Mouse (Mus musculus) liver, embryonic 14.5 days (tissue): Measurements from ENCODE around the gene Aspdh. TPM values are rescaled to one million over a fixed set of nuclear protein-coding genes. Genes with fewer than 3 reads are reported as not detected.

Source experiments
- ATAC-seq: fragments of 200-750 bp; cut with Nextera tagmentation; 2 replicates; pipeline ENCODE4 v1.8.0; 2017; ENCODE audit warnings: moderate number of reproducible peaks, mild to moderate bottlenecking, moderate library complexity; ENCODE audit not compliant: insufficient read depth
- DNase-seq, 3 experiments: peaks; one replicate each; pipeline ENCODE4 v3.0.0-alpha.2; 2012 to 2013; ENCODE audit warnings: low read depth in 3 of 3, low spot score in 3 of 3
- H3K27ac ChIP-seq: fragments of 300-500 bp; sonication (generic); 2 replicates; pipeline ENCODE4 v1.5.1; 2014; ENCODE audit warnings: moderate library complexity, mild to moderate bottlenecking, control low read depth, inconsistent platforms
- H3K27me3 ChIP-seq: fragments of 300-500 bp; sonication (generic); 2 replicates; pipeline ENCODE4 v1.6.1; 2014; ENCODE audit warnings: mild to moderate bottlenecking, low read length, moderate library complexity; ENCODE audit not compliant: control insufficient read depth, insufficient read depth
- H3K36me3 ChIP-seq: fragments of 300-500 bp; sonication (generic); replicated peaks from 2 replicates; pipeline ENCODE4 v1.6.1; 2014; ENCODE audit warnings: low read depth; ENCODE audit not compliant: control insufficient read depth, insufficient read depth
- H3K4me1 ChIP-seq, 2 experiments: fragments of 200-500 bp in 1 of 2; fragments of 300-500 bp in 1 of 2; sonication (generic) in 1 of 2; replicated peaks; 2 replicates each; pipeline ENCODE4 v1.6.1; 2012 to 2014; ENCODE audit warnings: antibody characterized with exemption in 1 of 2, inconsistent platforms in 1 of 2, low read length in 1 of 2; ENCODE audit not compliant: control insufficient read depth in 2 of 2, insufficient read depth in 2 of 2
- H3K4me2 ChIP-seq: fragments of 300-500 bp; sonication (generic); 2 replicates; pipeline ENCODE4 v1.6.1; 2014; ENCODE audit warnings: low read depth, mild to moderate bottlenecking, control low read depth, moderate library complexity
- H3K4me3 ChIP-seq, 2 experiments: fragments of 200-500 bp in 1 of 2; fragments of 300-500 bp in 1 of 2; sonication (generic) in 1 of 2; 2 replicates each; pipeline ENCODE4 v1.5.1; 2012 to 2014; ENCODE audit warnings: low read depth in 2 of 2, low read length in 2 of 2, mild to moderate bottlenecking in 2 of 2, control low read depth in 1 of 2, inconsistent platforms in 1 of 2, moderate library complexity in 1 of 2; ENCODE audit not compliant: insufficient read depth in 1 of 2
- H3K9ac ChIP-seq: fragments of 300-500 bp; sonication (generic); replicated peaks from 2 replicates; pipeline ENCODE4 v1.6.1; 2014; ENCODE audit warnings: mild to moderate bottlenecking, control low read depth, moderate library complexity
- H3K9me3 ChIP-seq: fragments of 300-500 bp; sonication (generic); 2 replicates; pipeline ENCODE4 v1.6.1; 2016; ENCODE audit warnings: low read length, mixed read lengths; ENCODE audit not compliant: control insufficient read depth
- CTCF ChIP-seq: IDR thresholded peaks from 2 replicates; pipeline ENCODE4 v1.5.1; 2016; ENCODE audit warnings: antibody characterized with exemption, low read depth, control low read depth
- EP300 ChIP-seq: IDR thresholded peaks from 2 replicates; pipeline ENCODE4 v1.6.1; 2016; ENCODE audit warnings: antibody characterized with exemption, low read depth
- WGBS: fragments of 180-500 bp; shearing (Covaris S2); extraction: QIAGEN DNeasy Blood & Tissue Kit; methylation state at CpG from one replicate; pipeline ENCODE4 v1.1.7; 2014; ENCODE audit not compliant: insufficient replicate concordance; 5-methylcytosine and 5-hydroxymethylcytosine counted together
- polyA plus RNA-seq, 2 experiments: library from polyadenylated mRNA; depleted of rRNA in 1 of 2; stranded (reverse) in 1 of 2; unstranded in 1 of 2; fragments of >200 nt; fragmentation: Nextera tagmentation in 1 of 2; extraction: Ambion mirVana in 1 of 2; gene quantifications; 2 replicates each; pipeline versions ENCODE4 v1.2.1 to v1.2.3; 2012 to 2014

Aspdh gene
- polyA plus RNA-seq, 2 experiments = 10.2 to 10.9 TPM

GRCm38 (mm10) chr7:44445528-44445923 lies 19.7 kb upstream of the Aspdh start:
- 2% methylated on average over 7 of the region's 7 CpGs for WGBS
- H3K9ac ChIP-seq = no peak overlapping the region
- H3K27me3 ChIP-seq = peaks cover 61% of the 10 kb centered on the region
- DNase-seq (no peak), ATAC-seq (no peak)
- no peaks in the 10 kb centered on the region for H3K9me3 ChIP-seq
- H3K27ac ChIP-seq = no peak overlapping the region
- no peak overlapping the region for H3K4me2 ChIP-seq
- no peaks in the 10 kb centered on the region for H3K4me1 ChIP-seq
- TF ChIP-seq CTCF (no peak), EP300 (no peak)
- no peak overlapping the region for H3K4me3 ChIP-seq
- H3K36me3 ChIP-seq = no peaks in the 10 kb centered on the region

GRCm38 (mm10) chr7:44446070-44446855 lies 18.9 kb upstream of the Aspdh start:
- WGBS = 33% methylated on average over 12 of the region's 12 CpGs

GRCm38 (mm10) chr7:44453256-44453655 lies 11.9 kb upstream of the Aspdh start:
- ATAC-seq (no peak; the same call in 1 of the 2 replicates), DNase-seq (no peak)
- H3K4me1 ChIP-seq = peaks cover 2 to 7% of the 10 kb centered on the region in 2 experiments; a peak in 3 of 4 replicates
- H3K36me3 ChIP-seq = no peaks in the 10 kb centered on the region
- no peak overlapping the region for H3K4me2 ChIP-seq
- no peak overlapping the region for H3K4me3 ChIP-seq
- no peak overlapping the region for H3K27ac ChIP-seq
- H3K9me3 ChIP-seq = no peaks in the 10 kb centered on the region
- WGBS = 6% methylated on average over 3 of the region's 3 CpGs
- H3K27me3 ChIP-seq = no peaks in the 10 kb centered on the region
- no peak overlapping the region for H3K9ac ChIP-seq
- TF ChIP-seq EP300 (no peak), CTCF (no peak)

More at GRCm38 (mm10) chr7:44446070-44446855, 18.9 kb upstream of the Aspdh start:
- no peak overlapping the region for H3K27ac ChIP-seq
- no peaks in the 10 kb centered on the region for H3K9me3 ChIP-seq
- H3K36me3 ChIP-seq = no peaks in the 10 kb centered on the region
- H3K4me2 ChIP-seq = no peak overlapping the region
- DNase-seq (no peak), ATAC-seq (no peak)
- H3K27me3 ChIP-seq = peaks cover 54% of the 10 kb centered on the region
- H3K4me3 ChIP-seq = no peak overlapping the region
- H3K4me1 ChIP-seq = no peaks in the 10 kb centered on the region
- H3K9ac ChIP-seq = no peak overlapping the region
- no peak for TF ChIP-seq EP300
- 0 out of 2 replicates have a peak, but pooled peaks have one; percentile 17 for TF ChIP-seq CTCF

- DNase-seq = no peak
- peak; percentile 47; the same call in 1 of the 2 replicates for ATAC-seq
- H3K4me1 ChIP-seq = peaks cover 2 to 7% of the 10 kb centered on the region in 2 experiments; a peak in 3 of 4 replicates
- TF ChIP-seq EP300 (no peak), CTCF (no peak)
- no peak overlapping the region for H3K4me2 ChIP-seq
- 69% methylated on average over 1 of the region's 1 CpGs for WGBS
- H3K9me3 ChIP-seq = no peaks in the 10 kb centered on the region
- H3K9ac ChIP-seq = no peak overlapping the region
- H3K4me3 ChIP-seq = no peak overlapping the region
- H3K27me3 ChIP-seq = peaks cover 23% of the 10 kb centered on the region
- no peaks in the 10 kb centered on the region for H3K36me3 ChIP-seq
- no peak overlapping the region for H3K27ac ChIP-seq
These were observed 8.9 kb upstream of the Aspdh start for GRCm38 (mm10) chr7:44456302-44456701.

- no peak for DNase-seq
- peaks cover 52% of the 10 kb centered on the region for H3K27me3 ChIP-seq
These were observed 5.1 kb upstream of the Aspdh start for GRCm38 (mm10) chr7:44460067-44460466.

More at GRCm38 (mm10) chr7:44460067-44460466, 5.1 kb upstream of the Aspdh start:
- 49% methylated on average over 6 of the region's 6 CpGs for WGBS
- ATAC-seq = no peak
- Histone ChIP-seq H3K4me3 (no peak overlapping the region), H3K4me1 (peaks cover 14 to 19% of the 10 kb centered on the region in 2 experiments), H3K27ac (no peak overlapping the region), H3K4me2 (no peak overlapping the region), H3K9ac (no peak overlapping the region), H3K36me3 (no peaks in the 10 kb centered on the region), H3K9me3 (no peaks in the 10 kb centered on the region)
- TF ChIP-seq CTCF (no peak), EP300 (no peak)
